Mouse (Mus musculus) megakaryocyte, adult 5-6 weeks (primary cell): ENCODE measurements around the gene Slc22a13. TPM values are rescaled to one million over a fixed set of nuclear protein-coding genes. Genes with fewer than 3 reads are reported as not detected.

Experiments used
- total RNA-seq, 2 experiments: library from RNA; stranded (forward) in 1 of 2; stranded (reverse) in 1 of 2; fragments of 153-499, 151-499 nt in 1 of 2; fragments of 221-1000, 200-1000 nt in 1 of 2; gene quantifications; 2 replicates each; pipeline versions ENCODE4 v1.2.3 to v1.2.4; 2015 to 2017

Slc22a13 gene
- total RNA-seq, 2 experiments from 2014 or later, result not detected

Other genes with a start within 250 kb of the Slc22a13 start
- gene Vill, start 156.3 kb downstream of the Slc22a13 start, total RNA-seq (2015), result 17.0 and 22.8 TPM in 2 replicates
- 69.9 and 92.7 TPM in 2 replicates for gene Vill, start 156.3 kb downstream of the Slc22a13 start, total RNA-seq (2017)
- 0.16 and 0.87 TPM in 2 replicates for gene Plcd1, start 115.6 kb downstream of the Slc22a13 start, total RNA-seq (2015)
- gene Plcd1, start 115.6 kb downstream of the Slc22a13 start, total RNA-seq (2017), result 0.26 and 0.53 TPM in 2 replicates
- not detected in 2 replicates for gene Dlec1, start 106.6 kb downstream of the Slc22a13 start, total RNA-seq (2015)
- gene Dlec1, start 106.6 kb downstream of the Slc22a13 start, total RNA-seq (2017), result not detected in 2 replicates
- gene Acaa1b, start 52.0 kb downstream of the Slc22a13 start, total RNA-seq (2015), result 0.34 and 0.78 TPM in 2 replicates
- gene Acaa1b, start 52.0 kb downstream of the Slc22a13 start, total RNA-seq (2017), result not detected in 2 replicates
- not detected in 2 replicates for gene Gm47289, start 49.9 kb downstream of the Slc22a13 start, total RNA-seq (2015)
- not detected in 2 replicates for gene Gm47289, start 49.9 kb downstream of the Slc22a13 start, total RNA-seq (2017)
- 14.3 and 16.8 TPM in 2 replicates for gene Oxsr1, start 113.3 kb upstream of the Slc22a13 start, total RNA-seq (2015)
- gene Oxsr1, start 113.3 kb upstream of the Slc22a13 start, total RNA-seq (2017), result 35.1 and 36.9 TPM in 2 replicates
- 31.9 and 37.2 TPM in 2 replicates for gene Acaa1a, start 130.6 kb upstream of the Slc22a13 start, total RNA-seq (2015)
- gene Acaa1a, start 130.6 kb upstream of the Slc22a13 start, total RNA-seq (2017), result 27.4 and 32.5 TPM in 2 replicates
- gene Myd88, start 132.3 kb upstream of the Slc22a13 start, total RNA-seq (2015), result 91.9 and 92.2 TPM in 2 replicates
- 61.1 and 62.7 TPM in 2 replicates for gene Myd88, start 132.3 kb upstream of the Slc22a13 start, total RNA-seq (2017)
- 0.60 and 1.7 TPM in 2 replicates for gene Xylb, start 148.3 kb upstream of the Slc22a13 start, total RNA-seq (2015)
- gene Xylb, start 148.3 kb upstream of the Slc22a13 start, total RNA-seq (2017), result 0.89 and 1.9 TPM in 2 replicates
- not detected in 2 replicates for gene Slc22a14, start 156.5 kb upstream of the Slc22a13 start, total RNA-seq (2015)
- gene Slc22a14, start 156.5 kb upstream of the Slc22a13 start, total RNA-seq (2017), result not detected in 2 replicates
- 1.1 and 1.7 TPM in 2 replicates for gene Acvr2b, start 193.0 kb upstream of the Slc22a13 start, total RNA-seq (2015)
- 0.37 and 0.57 TPM in 2 replicates for gene Acvr2b, start 193.0 kb upstream of the Slc22a13 start, total RNA-seq (2017)
- 3.5 and 5.9 TPM in 2 replicates for gene Exog, start 235.8 kb upstream of the Slc22a13 start, total RNA-seq (2015)
- gene Exog, start 235.8 kb upstream of the Slc22a13 start, total RNA-seq (2017), result 2.1 and 3.0 TPM in 2 replicates